Mouse (Mus musculus) megakaryocyte-erythroid progenitor cell, adult 5 weeks (primary cell): ENCODE measurements around the gene Cfap299. TPM values are rescaled to one million over a fixed set of nuclear protein-coding genes. Genes with fewer than 3 reads are reported as not detected.

Source experiments
- polyA plus RNA-seq: library from polyadenylated mRNA; stranded (reverse); fragments of >175 nt; gene quantifications from 2 replicates; pipeline ENCODE4 v1.2.3, GENCODE M21; 2012

The Cfap299 gene
- polyA plus RNA-seq = not detected in 2 replicates

GRCm38 (mm10) chr5:98328848-98329624 is at the start of gene Cfap299:
Gene Cfap299 (plus strand): TSS chr5:98329304.

GRCm38 (mm10) chr5:98552395-98552794 is 223.3 kb downstream of the Cfap299 start, which contains the start of gene Gm11111:
Gene Gm11111 (plus strand): TSS chr5:98552695.

Other genes starting within 250 kb of the Cfap299 start
- gene Prdm8, start 162.1 kb upstream of the Cfap299 start, polyA plus RNA-seq = 0.05 and 0.09 TPM in 2 replicates
- not detected in 2 replicates for gene Fgf5, start 75.1 kb upstream of the Cfap299 start, polyA plus RNA-seq
- gene Gm11111, start 223.4 kb downstream of the Cfap299 start, polyA plus RNA-seq = not detected in 2 replicates